Mouse (Mus musculus): Measurements from ENCODE around the gene Ppp1r3e.

GRCm38 (mm10) chr14:54903641-54904040 is 26.3 kb upstream of the Ppp1r3e start:
- TF ChIP-seq HCFC1 (IDR thresholded peaks at IDR 0.05; ENCODE audit: borderline replicate concordance, insufficient read depth, low read length) (no peak), ZC3H11A (IDR thresholded peaks at IDR 0.05; ENCODE audit: borderline replicate concordance, low read depth, low read length) (no peak), CHD2 (IDR thresholded peaks at IDR 0.05; ENCODE audit: low read depth, low read length) (no peak)

Data from ES-E14 (cell line).